Mouse (Mus musculus): ENCODE results near the gene Styx. TPM values are rescaled to one million over a fixed set of nuclear protein-coding genes. Genes with fewer than 3 reads are reported as not detected.
A peak's percentile ranks its signal among the peaks of the same experiment; 100 is the strongest.

Gene Styx
- polyA plus RNA-seq, 2 experiments = 3.8 to 15.5 TPM

DNA sequence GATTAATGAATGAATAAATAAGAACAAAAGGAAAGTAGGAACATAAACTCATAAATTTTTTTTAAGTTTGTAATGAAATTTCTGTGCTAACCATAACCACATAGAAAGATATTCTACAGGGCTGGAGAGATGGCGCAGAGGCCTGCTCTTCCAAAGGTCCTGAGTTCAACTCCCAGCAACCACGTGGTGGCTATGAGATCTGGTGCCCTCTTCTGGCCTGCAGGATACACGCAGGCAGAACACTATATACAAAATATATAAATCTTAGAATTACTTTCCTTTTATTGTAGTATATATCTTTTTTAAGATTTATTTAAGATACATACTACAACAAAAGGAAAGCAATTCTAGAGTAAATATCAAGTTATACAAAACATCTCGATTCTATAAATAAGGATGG lies 32.0 kb downstream of the Styx start:
- Histone ChIP-seq H3K4me2 (ENCODE audit: low read depth) (no peak overlapping the region), H3K9me3 (ENCODE audit: control insufficient read depth, low read length) (no peaks in the 10 kb centered on the region), H3K27me3 (ENCODE audit: control insufficient read depth, insufficient read depth, low read length) (no peaks in the 10 kb centered on the region), H3K36me3 (replicated peaks; ENCODE audit: control insufficient read depth, insufficient read depth, low read depth) (no peaks in the 10 kb centered on the region; the same call in 1 of the 2 replicates), H3K27ac (no peak overlapping the region), H3K9ac (replicated peaks) (no peak overlapping the region), H3K4me1 (replicated peaks; ENCODE audit: control insufficient read depth in 2 of 2, insufficient read depth in 2 of 2, low read length in 1 of 2) (peaks cover 6 to 11% of the 10 kb centered on the region in 2 experiments), H3K4me3 (ENCODE audit: insufficient read depth in 1 of 2, low read depth in 2 of 2, low read length in 2 of 2) (no peak overlapping the region)
- DNase-seq (ENCODE audit: low read depth in 3 of 3, low spot score in 3 of 3) (no peak), ATAC-seq (ENCODE audit: insufficient read depth) (no peak)
- WGBS (ENCODE audit: insufficient replicate concordance) = 64% methylated on average over 4 of the region's 4 CpGs
- TF ChIP-seq EP300 (IDR thresholded peaks at IDR 0.05; ENCODE audit: low read depth) (no peak), CTCF (IDR thresholded peaks at IDR 0.05; ENCODE audit: low read depth) (peak; percentile 65)

DNA sequence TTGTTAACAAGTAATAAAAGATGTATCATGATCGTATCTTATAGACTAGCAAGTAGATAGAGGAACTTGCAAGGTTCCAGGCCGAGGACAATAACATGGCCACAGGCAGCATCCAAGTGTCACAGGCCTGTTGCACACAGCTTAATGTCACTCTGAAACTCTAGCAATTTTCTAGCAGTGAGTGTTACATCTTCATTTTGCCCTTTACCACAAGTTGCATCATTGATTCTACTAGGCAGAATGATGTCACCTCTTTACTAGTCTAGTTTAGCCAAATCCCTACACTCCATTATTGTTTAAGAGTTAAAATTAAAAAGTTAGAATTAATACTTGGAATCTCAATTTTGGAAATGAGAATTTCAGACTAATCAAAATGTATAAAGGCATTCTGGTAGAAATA lies 34.7 kb downstream of the Styx start:
- Histone ChIP-seq H3K27ac (no peak overlapping the region), H3K27me3 (ENCODE audit: control insufficient read depth, insufficient read depth, low read length) (no peaks in the 10 kb centered on the region), H3K4me3 (ENCODE audit: insufficient read depth in 1 of 2, low read depth in 2 of 2, low read length in 2 of 2) (no peak overlapping the region), H3K9ac (replicated peaks) (no peak overlapping the region), H3K9me3 (ENCODE audit: control insufficient read depth, low read length) (no peaks in the 10 kb centered on the region), H3K36me3 (replicated peaks; ENCODE audit: control insufficient read depth, insufficient read depth, low read depth) (no peaks in the 10 kb centered on the region; the same call in 1 of the 2 replicates), H3K4me1 (replicated peaks; ENCODE audit: control insufficient read depth in 2 of 2, insufficient read depth in 2 of 2, low read length in 1 of 2) (peaks cover 6 to 19% of the 10 kb centered on the region in 2 experiments), H3K4me2 (ENCODE audit: low read depth) (no peak overlapping the region)
- no peak for TF ChIP-seq CTCF (IDR thresholded peaks at IDR 0.05; ENCODE audit: low read depth)
- TF ChIP-seq EP300 (IDR thresholded peaks at IDR 0.05; ENCODE audit: low read depth) = no peak
- ATAC-seq (ENCODE audit: insufficient read depth) (no peak), DNase-seq (ENCODE audit: low read depth in 3 of 3, low spot score in 3 of 3) (no peak)
- WGBS (ENCODE audit: insufficient replicate concordance) = 73% methylated on average over 2 of the region's 2 CpGs

DNA sequence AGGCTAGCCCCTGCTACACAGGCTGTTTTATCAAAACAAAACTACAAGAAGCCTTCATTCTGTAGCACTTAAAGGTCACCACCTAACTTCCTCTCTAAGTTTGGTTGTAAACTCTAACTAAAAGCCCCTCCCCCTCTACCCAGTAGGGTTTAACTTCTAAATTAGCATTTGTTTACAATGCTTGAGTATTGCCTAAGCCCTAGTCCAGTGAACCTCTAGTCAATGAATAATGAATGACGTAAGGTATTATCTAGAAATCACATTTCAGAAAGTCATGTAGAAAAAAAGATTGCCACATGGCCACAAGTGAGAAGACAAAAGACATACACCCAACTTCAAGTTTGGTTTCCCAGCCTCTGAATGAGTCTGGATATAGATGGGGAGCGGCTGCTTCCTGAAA lies 36.6 kb downstream of the Styx start:
- TF ChIP-seq CTCF (IDR thresholded peaks at IDR 0.05; ENCODE audit: low read depth) (no peak), EP300 (IDR thresholded peaks at IDR 0.05; ENCODE audit: low read depth) (no peak)
- no peaks in the 10 kb centered on the region for H3K9me3 ChIP-seq (ENCODE audit: control insufficient read depth, low read length)
- no peak for ATAC-seq (ENCODE audit: insufficient read depth)
- H3K4me2 ChIP-seq (ENCODE audit: low read depth) = peak overlapping the region; percentile 76
- H3K4me1 ChIP-seq (replicated peaks; ENCODE audit: control insufficient read depth in 2 of 2, insufficient read depth in 2 of 2, low read length in 1 of 2) = peaks cover 6 to 19% of the 10 kb centered on the region in 2 experiments
- DNase-seq (ENCODE audit: low read depth in 3 of 3, low spot score in 3 of 3) = peak; percentile 12 to 37 (median 27)
- peak overlapping the region; percentile 66 to 68 for H3K4me3 ChIP-seq (ENCODE audit: insufficient read depth in 1 of 2, low read depth in 2 of 2, low read length in 2 of 2)
- WGBS (ENCODE audit: insufficient replicate concordance) = 4% methylated on average over 2 of the region's 2 CpGs
- no peaks in the 10 kb centered on the region for H3K27me3 ChIP-seq (ENCODE audit: control insufficient read depth, insufficient read depth, low read length)
- no peaks in the 10 kb centered on the region for H3K36me3 ChIP-seq (replicated peaks; ENCODE audit: control insufficient read depth, insufficient read depth, low read depth)
- H3K9ac ChIP-seq (replicated peaks) = peak overlapping the region; percentile 64
- peak overlapping the region; percentile 41 for H3K27ac ChIP-seq

- H3K9me3 ChIP-seq (ENCODE audit: control insufficient read depth, low read length) = no peaks in the 10 kb centered on the region
- H3K36me3 ChIP-seq (replicated peaks; ENCODE audit: control insufficient read depth, insufficient read depth, low read depth) = no peaks in the 10 kb centered on the region
- ATAC-seq (ENCODE audit: insufficient read depth) = peak; percentile 92
- H3K9ac ChIP-seq (replicated peaks) = peak overlapping the region; percentile 64
- H3K4me2 ChIP-seq (ENCODE audit: low read depth) = peak overlapping the region; percentile 76
- TF ChIP-seq EP300 (IDR thresholded peaks at IDR 0.05; ENCODE audit: low read depth) = no peak
- TF ChIP-seq CTCF (IDR thresholded peaks at IDR 0.05; ENCODE audit: low read depth) = no peak
- peak; percentile 59 to 68 (median 59) for DNase-seq (ENCODE audit: low read depth in 3 of 3, low spot score in 3 of 3)
- WGBS (ENCODE audit: insufficient replicate concordance) = 0% methylated on average over 68 of the region's 71 CpGs
- H3K4me1 ChIP-seq (replicated peaks; ENCODE audit: control insufficient read depth in 2 of 2, insufficient read depth in 2 of 2, low read length in 1 of 2) = peaks cover 6 to 19% of the 10 kb centered on the region in 2 experiments
- H3K27me3 ChIP-seq (ENCODE audit: control insufficient read depth, insufficient read depth, low read length) = no peaks in the 10 kb centered on the region
- H3K27ac ChIP-seq = peak overlapping the region; percentile 1; the same call in 1 of the 2 replicates
- peak overlapping the region; percentile 66 to 68 for H3K4me3 ChIP-seq (ENCODE audit: insufficient read depth in 1 of 2, low read depth in 2 of 2, low read length in 2 of 2)
These were observed 37.7 kb downstream of the Styx start for GRCm38 (mm10) chr14:45388345-45389181.

DNA sequence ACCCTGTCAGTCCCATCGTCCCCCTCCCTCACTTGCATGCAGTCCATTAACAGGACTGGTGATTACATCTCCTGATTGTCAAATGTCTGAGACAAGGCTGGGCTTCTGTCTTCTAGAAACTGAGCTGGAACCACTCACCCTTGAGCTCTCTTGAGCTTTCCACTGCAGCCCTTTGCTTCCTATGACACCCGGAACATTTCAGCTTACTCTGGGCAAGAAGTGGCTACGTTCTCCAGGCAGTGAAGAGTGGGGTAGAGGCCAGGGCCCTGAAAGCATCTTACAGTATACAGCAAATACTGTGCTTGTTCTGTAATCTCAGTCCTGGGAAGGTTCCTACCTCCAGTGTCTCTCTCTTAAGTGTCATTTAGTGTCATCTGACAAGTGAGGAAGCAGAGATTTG lies 38.3 kb downstream of the Styx start:
- Histone ChIP-seq H3K27ac (no peak overlapping the region; the same call in 1 of the 2 replicates), H3K4me3 (ENCODE audit: insufficient read depth in 1 of 2, low read depth in 2 of 2, low read length in 2 of 2) (peak overlapping the region; percentile 66 to 68), H3K9ac (replicated peaks) (peak overlapping the region; percentile 64; the same call in 1 of the 2 replicates), H3K9me3 (ENCODE audit: control insufficient read depth, low read length) (no peaks in the 10 kb centered on the region), H3K4me2 (ENCODE audit: low read depth) (peak overlapping the region; percentile 76), H3K36me3 (replicated peaks; ENCODE audit: control insufficient read depth, insufficient read depth, low read depth) (no peaks in the 10 kb centered on the region), H3K27me3 (ENCODE audit: control insufficient read depth, insufficient read depth, low read length) (no peaks in the 10 kb centered on the region), H3K4me1 (replicated peaks; ENCODE audit: control insufficient read depth in 2 of 2, insufficient read depth in 2 of 2, low read length in 1 of 2) (peaks cover 6 to 19% of the 10 kb centered on the region in 2 experiments)
- DNase-seq (ENCODE audit: low read depth in 3 of 3, low spot score in 3 of 3) (no peak), ATAC-seq (ENCODE audit: insufficient read depth) (no peak; the same call in 1 of the 2 replicates)
- TF ChIP-seq EP300 (IDR thresholded peaks at IDR 0.05; ENCODE audit: low read depth) = no peak
- TF ChIP-seq CTCF (IDR thresholded peaks at IDR 0.05; ENCODE audit: low read depth) = no peak
- 14% methylated on average over 3 of the region's 3 CpGs for WGBS (ENCODE audit: insufficient replicate concordance)
